Mouse (Mus musculus) brain, embryonic 14.5 days (tissue): ENCODE results near the gene Ostc.

ENCODE experiments used
- CTCF ChIP-seq: fragments of 200-500 bp; IDR thresholded peaks from 2 replicates; pipeline ENCODE4 v1.5.1; 2012; ENCODE audit warnings: inconsistent platforms, mild to moderate bottlenecking, moderate library complexity, borderline replicate concordance; ENCODE audit not compliant: insufficient read depth, insufficient read length; ENCODE audit errors: extremely low read depth
- POLR2A ChIP-seq: fragments of 200-500 bp; IDR thresholded peaks from 2 replicates; pipeline ENCODE4 v1.6.1; 2012; ENCODE audit warnings: mild to moderate bottlenecking, inconsistent platforms, borderline replicate concordance; ENCODE audit not compliant: poor library complexity, insufficient read depth, insufficient read length, severe bottlenecking; ENCODE audit errors: extremely low read depth

GRCm38 (mm10) chr3:130725718-130726117, 16.5 kb upstream of the Ostc start:
- TF ChIP-seq CTCF: no peak
- no peak for TF ChIP-seq POLR2A
